Comparison of ENCODE assay signal across 12 mouse cellular contexts in genomic region chr13:42298302-42298701, GRCm38 (mm10). TPM values are rescaled to one million over a fixed set of nuclear protein-coding genes. Genes with fewer than 3 reads are reported as not detected.
DNase-seq lines count a peak whose midpoint lies in the region; ATAC-seq and TF ChIP-seq lines count a peak whose summit lies in the region.
"Had no signal": no experiment of that assay in that cellular context is flagged by ENCODE, and none has a peak within 500 bp of the region (broad histone marks: within the 10 kb centered on the region; RNA-seq: fewer than 3 reads in every experiment).

No protein-coding gene starts in this region.

- peak; percentile 28 for DNase-seq in intestine, embryonic 14.5 days (ENCODE audit: low spot score)
- peak; percentile 48 for DNase-seq in lung, embryonic 14.5 days
- DNase-seq in lung, postnatal 10 days: no peak
- peak; percentile 76 for DNase-seq in heart, postnatal 0 days (ENCODE audit: low spot score)
- DNase-seq in stomach, postnatal 0 days (ENCODE audit: low spot score): no peak
- DNase-seq in neural tube, embryonic 10.5 days (ENCODE audit: extremely low spot score, low spot score): no peak
- DNase-seq: right cerebral cortex, adult 18-20 months had no signal

- H3K4me3 ChIP-seq in intestine, embryonic 14.5 days (ENCODE audit: low read depth, low read length): no peak overlapping the region
- H3K4me3 ChIP-seq in intestine, embryonic 16.5 days (ENCODE audit: low read length): no peak overlapping the region
- no peak overlapping the region for H3K4me3 ChIP-seq in lung, embryonic 14.5 days (ENCODE audit: low read depth, low read length)
- H3K4me3 ChIP-seq in heart, postnatal 0 days (ENCODE audit: low read depth, low read length): no peak overlapping the region
- H3K4me3 ChIP-seq in stomach, postnatal 0 days (ENCODE audit: low read depth, low read length): no peak overlapping the region
- no peak overlapping the region for H3K4me3 ChIP-seq in hindbrain, embryonic 13.5 days
- H3K4me3 ChIP-seq: liver, embryonic 15.5 days; midbrain, embryonic 15.5 days had no signal

- 66% methylated on average over 8 of the region's 8 CpGs for WGBS in intestine, embryonic 14.5 days
- WGBS in intestine, embryonic 16.5 days: 62% methylated on average over 8 of the region's 8 CpGs
- 54% methylated on average over 8 of the region's 8 CpGs for WGBS in lung, embryonic 14.5 days
- 30% methylated on average over 8 of the region's 8 CpGs for WGBS in heart, postnatal 0 days
- WGBS in stomach, postnatal 0 days: 46% methylated on average over 8 of the region's 8 CpGs
- WGBS in hindbrain, embryonic 13.5 days: 77% methylated on average over 8 of the region's 8 CpGs

- H3K4me1 ChIP-seq in intestine, embryonic 14.5 days (replicated peaks; ENCODE audit: control insufficient read depth, insufficient read depth, low read length): peaks cover 5% of the 10 kb centered on the region; the same call in 1 of the 2 replicates
- peaks cover 8% of the 10 kb centered on the region; the same call in 1 of the 2 replicates for H3K4me1 ChIP-seq in intestine, embryonic 16.5 days (ENCODE audit: control insufficient read depth, insufficient read depth, low read length)
- H3K4me1 ChIP-seq in lung, embryonic 14.5 days (ENCODE audit: insufficient read depth): 0 out of 2 replicates have a peak, but pooled peaks cover 4% of the 10 kb centered on the region
- H3K4me1 ChIP-seq in heart, postnatal 0 days (ENCODE audit: control insufficient read depth, insufficient read depth): peaks cover 27% of the 10 kb centered on the region
- peaks cover 5% of the 10 kb centered on the region; the same call in 1 of the 2 replicates for H3K4me1 ChIP-seq in stomach, postnatal 0 days (replicated peaks; ENCODE audit: control insufficient read depth, insufficient read depth)
- peaks cover 25% of the 10 kb centered on the region for H3K4me1 ChIP-seq in hindbrain, embryonic 13.5 days (replicated peaks)
- H3K4me1 ChIP-seq: liver, embryonic 15.5 days had no signal

- TF ChIP-seq CTCF in lung, embryonic 14.5 days (IDR thresholded peaks at IDR 0.05; ENCODE audit: low read depth): no peak
- TF ChIP-seq CTCF in heart, postnatal 0 days (IDR thresholded peaks at IDR 0.05; ENCODE audit: low read depth): no peak
- no peak for TF ChIP-seq CTCF in stomach, postnatal 0 days (IDR thresholded peaks at IDR 0.05; ENCODE audit: low read depth)

- peaks cover 10% of the 10 kb centered on the region for H3K27me3 ChIP-seq in intestine, embryonic 14.5 days (replicated peaks; ENCODE audit: control insufficient read depth, insufficient read depth, low read length)
- 0 out of 2 replicates have a peak, but pooled peaks cover 4% of the 10 kb centered on the region for H3K27me3 ChIP-seq in intestine, embryonic 16.5 days (replicated peaks; ENCODE audit: control insufficient read depth, insufficient read depth, low read length)
- peaks cover 13% of the 10 kb centered on the region for H3K27me3 ChIP-seq in lung, embryonic 14.5 days (ENCODE audit: insufficient read depth, low read length)
- H3K27me3 ChIP-seq in heart, postnatal 0 days (ENCODE audit: control insufficient read depth, insufficient read depth, low read length): no peaks in the 10 kb centered on the region
- no peaks in the 10 kb centered on the region for H3K27me3 ChIP-seq in stomach, postnatal 0 days (ENCODE audit: control insufficient read depth, insufficient read depth, low read length)
- peaks cover 22% of the 10 kb centered on the region for H3K27me3 ChIP-seq in hindbrain, embryonic 13.5 days

- ATAC-seq in intestine, embryonic 14.5 days (replicated peaks; ENCODE audit: low FRiP score, low TSS enrichment, low read depth): no peak
- no peak for ATAC-seq in intestine, embryonic 16.5 days
- ATAC-seq in lung, embryonic 14.5 days (ENCODE audit: insufficient read depth): no peak
- ATAC-seq in heart, postnatal 0 days (ENCODE audit: insufficient read depth, low read depth): peak; percentile 47; the same call in 1 of the 2 replicates
- no peak for ATAC-seq in stomach, postnatal 0 days (ENCODE audit: low FRiP score, low TSS enrichment)
- no peak for ATAC-seq in hindbrain, embryonic 13.5 days (ENCODE audit: low FRiP score)
- ATAC-seq: forebrain, embryonic 16.5 days; midbrain, embryonic 15.5 days had no signal

- H3K4me2 ChIP-seq in intestine, embryonic 14.5 days (ENCODE audit: low read length): no peak overlapping the region
- H3K4me2 ChIP-seq in intestine, embryonic 16.5 days (ENCODE audit: low read depth, low read length): no peak overlapping the region
- no peak overlapping the region for H3K4me2 ChIP-seq in lung, embryonic 14.5 days
- H3K4me2 ChIP-seq in heart, postnatal 0 days (ENCODE audit: low read depth, low read length): no peak overlapping the region
- no peak overlapping the region for H3K4me2 ChIP-seq in stomach, postnatal 0 days (replicated peaks; ENCODE audit: low read depth)
- no peak overlapping the region for H3K4me2 ChIP-seq in hindbrain, embryonic 13.5 days
- H3K4me2 ChIP-seq: liver, embryonic 15.5 days; midbrain, embryonic 15.5 days had no signal

- H3K9me3 ChIP-seq in intestine, embryonic 14.5 days (ENCODE audit: control insufficient read depth, low read length): no peaks in the 10 kb centered on the region
- no peaks in the 10 kb centered on the region for H3K9me3 ChIP-seq in intestine, embryonic 16.5 days (ENCODE audit: control insufficient read depth, low read length)
- no peaks in the 10 kb centered on the region for H3K9me3 ChIP-seq in lung, embryonic 14.5 days (ENCODE audit: low read depth, low read length)
- no peaks in the 10 kb centered on the region for H3K9me3 ChIP-seq in heart, postnatal 0 days (replicated peaks; ENCODE audit: control insufficient read depth, low read length)
- no peaks in the 10 kb centered on the region for H3K9me3 ChIP-seq in stomach, postnatal 0 days (ENCODE audit: control insufficient read depth, low read length)
- H3K9me3 ChIP-seq in hindbrain, embryonic 13.5 days: no peaks in the 10 kb centered on the region
- H3K9me3 ChIP-seq: liver, embryonic 15.5 days; midbrain, embryonic 15.5 days had no signal

- no peaks in the 10 kb centered on the region for H3K36me3 ChIP-seq in intestine, embryonic 14.5 days (ENCODE audit: control insufficient read depth, insufficient read depth, low read length)
- no peaks in the 10 kb centered on the region for H3K36me3 ChIP-seq in intestine, embryonic 16.5 days (ENCODE audit: control insufficient read depth, insufficient read depth, low read length)
- H3K36me3 ChIP-seq in lung, embryonic 14.5 days (ENCODE audit: insufficient read depth): no peaks in the 10 kb centered on the region
- no peaks in the 10 kb centered on the region for H3K36me3 ChIP-seq in heart, postnatal 0 days (replicated peaks; ENCODE audit: control insufficient read depth, insufficient read depth, low read length)
- H3K36me3 ChIP-seq in stomach, postnatal 0 days (ENCODE audit: control insufficient read depth, insufficient read depth, low read length): no peaks in the 10 kb centered on the region
- H3K36me3 ChIP-seq in hindbrain, embryonic 13.5 days: no peaks in the 10 kb centered on the region
- H3K36me3 ChIP-seq: liver, embryonic 15.5 days; midbrain, embryonic 15.5 days had no signal

- no peak overlapping the region for H3K27ac ChIP-seq in intestine, embryonic 14.5 days (ENCODE audit: low read depth)
- H3K27ac ChIP-seq in intestine, embryonic 16.5 days (ENCODE audit: low read length): no peak overlapping the region
- peak overlapping the region; percentile 6; the same call in 1 of the 2 replicates for H3K27ac ChIP-seq in lung, embryonic 14.5 days (ENCODE audit: low read depth)
- H3K27ac ChIP-seq in heart, postnatal 0 days (ENCODE audit: low read depth): peak overlapping the region; percentile 75
- peak overlapping the region; percentile 40; the same call in 1 of the 2 replicates for H3K27ac ChIP-seq in stomach, postnatal 0 days (replicated peaks)
- no peak overlapping the region for H3K27ac ChIP-seq in hindbrain, embryonic 13.5 days
- H3K27ac ChIP-seq: liver, embryonic 15.5 days; midbrain, embryonic 15.5 days had no signal

- TF ChIP-seq EP300 in heart, postnatal 0 days (IDR thresholded peaks at IDR 0.05; ENCODE audit: low read depth): no peak
- TF ChIP-seq EP300 in stomach, postnatal 0 days (optimal IDR thresholded peaks at IDR 0.05): no peak

- H3K9ac ChIP-seq in intestine, embryonic 14.5 days (ENCODE audit: low read length): no peak overlapping the region
- H3K9ac ChIP-seq in intestine, embryonic 16.5 days (ENCODE audit: low read depth, low read length): no peak overlapping the region
- no peak overlapping the region for H3K9ac ChIP-seq in lung, embryonic 14.5 days
- H3K9ac ChIP-seq in heart, postnatal 0 days (replicated peaks; ENCODE audit: low read depth, low read length): 0 out of 2 replicates have a peak overlapping the region, but pooled peaks have one; percentile 28
- no peak overlapping the region for H3K9ac ChIP-seq in stomach, postnatal 0 days (ENCODE audit: low read length)
- no peak overlapping the region for H3K9ac ChIP-seq in hindbrain, embryonic 13.5 days
- H3K9ac ChIP-seq: liver, embryonic 15.5 days; midbrain, embryonic 15.5 days had no signal

RNA-seq across cellular contexts. Expression of gene Edn1, which starts 3.0 kb away (rescaled TPM):
- polyA plus RNA-seq in intestine, embryonic 14.5 days (2014; fragmentation: Nextera tagmentation; extraction: Ambion mirVana): 5.1 and 6.0 TPM in 2 replicates
- polyA plus RNA-seq in intestine, embryonic 16.5 days (2015; fragmentation: Nextera tagmentation; extraction: Ambion mirVana): 5.7 and 6.3 TPM in 2 replicates
- polyA plus RNA-seq in lung, embryonic 14.5 days (2014; fragmentation: Nextera tagmentation; extraction: Ambion mirVana): 4.1 and 5.1 TPM in 2 replicates
- total RNA-seq in heart, postnatal 0 days (2014; rRNA removed; ENCODE audit: low replicate concordance): 7.4 and 11.0 TPM in 2 replicates
- polyA plus RNA-seq in heart, postnatal 0 days (2015; fragmentation: Nextera tagmentation; extraction: Ambion mirVana): 7.2 and 7.8 TPM in 2 replicates
- 14.3 and 14.9 TPM in 2 replicates for polyA plus RNA-seq in stomach, postnatal 0 days (2015; fragmentation: Nextera tagmentation; extraction: Ambion mirVana)
- polyA plus RNA-seq in hindbrain, embryonic 13.5 days (2015; fragmentation: Nextera tagmentation; extraction: Ambion mirVana): 1.7 and 1.9 TPM in 2 replicates

Comparison
In these comparisons a context has a peak if more than half of its experiments do, and no peak if none do; other contexts are left out.
1. DNase-seq: peak in intestine, embryonic 14.5 days (single experiment), lung, embryonic 14.5 days (single experiment) and heart, postnatal 0 days (single experiment); none in lung, postnatal 10 days (single experiment), stomach, postnatal 0 days (single experiment) and neural tube, embryonic 10.5 days (single experiment).
2. H3K27ac ChIP-seq: peak in lung, embryonic 14.5 days (single experiment), heart, postnatal 0 days (single experiment) and stomach, postnatal 0 days (single experiment); none in intestine, embryonic 14.5 days (single experiment), intestine, embryonic 16.5 days (single experiment) and hindbrain, embryonic 13.5 days (single experiment).